Mouse (Mus musculus) urinary bladder, postnatal 4 days (tissue): ENCODE measurements around the gene Gfpt2.

Source experiments
- DNase-seq, 2 experiments: peaks; one replicate each; pipeline ENCODE4 v3.0.0; 2021 to 2022; ENCODE audit warnings: low spot score in 2 of 2

Gfpt2 gene

GRCm38 (mm10) chr11:49883394-49883793 lies 89.4 kb downstream of the Gfpt2 start:
- no peak for DNase-seq
